Mouse (Mus musculus) brain, embryonic 14.5 days (tissue): ENCODE results near the gene Paqr7. TPM values are rescaled to one million over a fixed set of nuclear protein-coding genes. Genes with fewer than 3 reads are reported as not detected.

Experiments
- DNase-seq: peaks from one replicate; pipeline ENCODE4 v3.0.0-alpha.2; 2011; ENCODE audit warnings: low read depth
- CTCF ChIP-seq: fragments of 200-500 bp; IDR thresholded peaks from 2 replicates; pipeline ENCODE4 v1.5.1; 2012; ENCODE audit warnings: inconsistent platforms, mild to moderate bottlenecking, moderate library complexity, borderline replicate concordance; ENCODE audit not compliant: insufficient read depth, insufficient read length; ENCODE audit errors: extremely low read depth
- POLR2A ChIP-seq: fragments of 200-500 bp; IDR thresholded peaks from 2 replicates; pipeline ENCODE4 v1.6.1; 2012; ENCODE audit warnings: mild to moderate bottlenecking, inconsistent platforms, borderline replicate concordance; ENCODE audit not compliant: poor library complexity, insufficient read depth, insufficient read length, severe bottlenecking; ENCODE audit errors: extremely low read depth
- polyA plus RNA-seq: library from polyadenylated mRNA; depleted of rRNA; stranded (reverse); fragments of >200 nt; gene quantifications from 2 replicates; pipeline ENCODE4 v1.2.3, GENCODE M21; 2012; rRNA removed

Paqr7 gene
- 19.6 and 21.3 TPM in 2 replicates for polyA plus RNA-seq

DNA sequence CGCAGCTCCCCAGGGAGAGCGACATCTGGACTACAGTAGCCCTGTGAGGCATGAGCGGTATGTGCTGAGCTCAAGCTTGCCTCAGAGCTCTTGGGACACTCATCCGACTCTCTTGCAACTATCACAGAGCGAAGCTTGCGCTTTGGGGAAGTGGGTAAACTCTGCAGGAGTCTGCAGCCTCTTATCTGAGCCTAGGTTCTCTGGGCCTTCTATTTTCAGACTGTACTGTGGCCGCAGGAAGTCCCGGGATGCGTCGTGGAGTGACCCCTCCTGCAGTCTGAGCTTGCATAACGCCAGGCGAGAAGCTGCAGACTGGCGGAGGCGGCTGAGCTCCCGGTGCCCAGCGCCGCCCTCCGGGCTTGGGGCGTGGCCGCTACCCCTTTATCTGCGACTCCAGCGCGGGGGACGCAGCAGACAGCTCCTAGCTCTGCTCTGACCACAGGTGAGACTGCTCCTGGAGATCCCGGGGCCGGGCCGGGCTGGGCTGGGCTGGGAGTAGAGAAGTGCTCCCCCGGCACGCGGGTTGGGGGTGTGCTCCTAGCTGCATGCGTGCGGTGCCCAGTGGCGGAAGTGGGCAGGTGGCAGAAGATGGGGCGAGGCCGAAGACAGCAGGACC, at the start of gene Paqr7:
Paqr7 (plus strand) TSS at position 103 of the 616 bp plus-strand sequence.
- DNase-seq: peak; percentile 67

DNA sequence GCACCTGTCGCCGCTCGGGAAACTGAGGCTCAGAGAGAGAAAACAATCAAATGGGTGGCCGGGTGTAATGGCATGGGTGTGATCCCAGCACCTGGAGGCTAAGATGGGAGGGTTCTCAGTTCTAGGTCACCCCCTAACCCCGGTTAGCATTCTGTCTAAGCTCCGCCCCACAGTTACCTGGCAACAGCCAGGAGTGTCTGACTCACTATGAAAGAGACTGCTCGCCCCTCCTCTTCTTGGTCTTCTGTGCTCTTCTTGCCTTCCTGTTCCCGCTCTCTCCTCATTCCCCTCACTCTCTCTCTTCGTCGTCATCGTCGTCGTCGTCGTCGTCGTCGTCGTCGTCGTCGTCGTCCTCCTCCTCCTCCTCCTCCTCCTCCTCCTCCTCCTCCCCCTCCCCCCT, 48.5 kb upstream of the Paqr7 start:
- no peak for TF ChIP-seq CTCF
- TF ChIP-seq POLR2A: no peak

More for the DNA sequence above, at the start of gene Paqr7:
- TF ChIP-seq CTCF (no peak), POLR2A (no peak)

DNA sequence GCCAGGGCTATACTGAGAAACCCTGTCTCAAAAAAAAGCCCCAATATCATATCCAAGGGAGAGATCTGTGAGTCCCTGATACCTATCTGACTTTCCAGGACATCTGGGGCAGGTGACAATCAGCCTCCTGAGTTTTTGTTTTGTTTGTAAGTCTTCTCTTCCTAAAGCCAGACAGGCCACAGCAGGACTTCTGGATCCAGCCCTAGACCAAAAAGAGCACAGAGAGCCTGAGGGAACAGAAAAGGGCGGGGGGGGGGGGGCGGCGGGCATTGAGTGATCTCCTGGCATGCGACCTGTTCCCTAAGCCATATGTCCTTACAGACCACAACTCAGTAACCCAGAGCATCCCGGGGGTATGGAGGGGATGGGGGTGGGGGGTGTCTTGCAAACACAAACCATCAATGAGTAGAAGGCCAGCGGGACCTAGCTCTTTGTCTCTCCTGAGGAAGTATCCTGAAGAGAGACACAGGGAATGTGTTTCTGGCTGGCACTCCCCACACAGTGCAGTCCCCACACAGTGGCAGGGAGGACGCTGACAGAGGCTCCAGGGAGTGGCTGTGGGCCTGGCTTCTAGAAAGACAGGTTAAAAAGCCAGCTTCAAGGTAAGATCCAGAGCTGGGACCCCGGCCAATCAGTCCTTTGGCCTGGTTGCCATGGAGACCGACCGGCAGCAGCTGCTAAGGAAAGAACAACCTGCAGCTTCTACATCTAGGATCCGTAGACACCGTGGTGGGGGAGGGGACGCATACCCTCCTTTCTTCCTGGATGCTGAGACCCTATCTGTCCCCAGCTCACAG, 46.7 kb upstream of the Paqr7 start:
- peak; percentile 92 for DNase-seq
- TF ChIP-seq CTCF (no peak), POLR2A (no peak)

More for the DNA sequence above, 48.5 kb upstream of the Paqr7 start:
- no peak for DNase-seq

DNA sequence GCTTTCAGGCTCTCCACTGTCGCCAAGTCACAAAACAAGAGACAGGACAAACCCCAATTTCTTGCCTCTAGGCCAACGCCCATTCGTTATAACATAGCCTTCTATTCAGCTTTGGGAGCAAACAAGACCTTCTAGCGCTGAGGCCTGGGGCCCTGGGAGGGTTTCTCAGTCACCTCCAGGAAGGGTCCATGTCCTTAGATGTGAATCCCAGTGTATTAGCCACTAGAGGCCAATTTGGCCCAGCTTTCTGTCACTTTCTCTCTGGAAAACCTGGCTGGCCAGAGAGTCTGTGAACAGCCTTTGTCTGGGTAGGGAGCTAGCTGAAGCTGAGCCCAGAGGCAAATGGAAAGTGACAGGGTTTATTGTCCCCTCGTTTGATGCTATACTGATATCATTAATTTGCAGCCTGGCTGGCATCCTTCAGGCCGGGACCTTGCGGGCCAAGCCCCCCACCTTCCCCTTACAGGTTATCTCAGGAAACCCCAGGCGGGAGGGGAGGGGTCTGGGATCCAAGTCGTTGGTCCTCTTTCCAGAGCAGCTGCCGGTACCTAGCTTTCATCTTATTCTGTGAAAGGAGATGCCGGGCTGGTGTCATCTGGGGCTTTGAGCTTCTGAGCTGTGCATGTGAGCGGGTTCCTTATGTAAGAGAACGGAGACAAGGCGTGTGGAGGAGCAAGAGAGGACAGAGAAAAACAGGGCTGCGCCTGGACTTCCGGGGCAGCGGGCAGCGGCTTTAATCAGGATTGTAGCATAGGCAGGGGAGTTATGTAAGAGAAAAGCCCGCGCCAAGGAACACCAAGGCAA, 45.9 kb upstream of the Paqr7 start:
- TF ChIP-seq CTCF (no peak), POLR2A (peak; percentile 5; the same call in 1 of the 2 replicates)
- DNase-seq: peak; percentile 81

DNA sequence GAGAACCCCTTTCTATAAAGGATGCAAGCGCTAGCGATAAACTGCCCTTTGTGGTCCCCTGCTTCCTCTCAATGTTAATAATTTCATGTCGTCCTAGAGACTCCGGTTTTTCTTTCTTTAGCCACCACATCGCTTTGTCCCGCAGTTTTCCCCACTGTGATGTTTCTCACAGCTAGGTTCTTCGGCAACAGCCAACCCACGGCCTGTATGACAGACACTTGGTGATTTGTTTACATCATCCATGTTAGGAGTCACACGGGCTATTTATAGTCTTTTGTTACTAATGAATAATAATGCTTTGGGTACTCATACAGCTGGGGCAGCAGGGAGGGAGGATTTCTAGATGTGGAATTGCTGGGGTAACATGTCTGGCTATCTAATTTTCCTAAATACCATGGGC, 45.0 kb upstream of the Paqr7 start:
- no peak for TF ChIP-seq POLR2A
- TF ChIP-seq CTCF: no peak
- DNase-seq: no peak

DNA sequence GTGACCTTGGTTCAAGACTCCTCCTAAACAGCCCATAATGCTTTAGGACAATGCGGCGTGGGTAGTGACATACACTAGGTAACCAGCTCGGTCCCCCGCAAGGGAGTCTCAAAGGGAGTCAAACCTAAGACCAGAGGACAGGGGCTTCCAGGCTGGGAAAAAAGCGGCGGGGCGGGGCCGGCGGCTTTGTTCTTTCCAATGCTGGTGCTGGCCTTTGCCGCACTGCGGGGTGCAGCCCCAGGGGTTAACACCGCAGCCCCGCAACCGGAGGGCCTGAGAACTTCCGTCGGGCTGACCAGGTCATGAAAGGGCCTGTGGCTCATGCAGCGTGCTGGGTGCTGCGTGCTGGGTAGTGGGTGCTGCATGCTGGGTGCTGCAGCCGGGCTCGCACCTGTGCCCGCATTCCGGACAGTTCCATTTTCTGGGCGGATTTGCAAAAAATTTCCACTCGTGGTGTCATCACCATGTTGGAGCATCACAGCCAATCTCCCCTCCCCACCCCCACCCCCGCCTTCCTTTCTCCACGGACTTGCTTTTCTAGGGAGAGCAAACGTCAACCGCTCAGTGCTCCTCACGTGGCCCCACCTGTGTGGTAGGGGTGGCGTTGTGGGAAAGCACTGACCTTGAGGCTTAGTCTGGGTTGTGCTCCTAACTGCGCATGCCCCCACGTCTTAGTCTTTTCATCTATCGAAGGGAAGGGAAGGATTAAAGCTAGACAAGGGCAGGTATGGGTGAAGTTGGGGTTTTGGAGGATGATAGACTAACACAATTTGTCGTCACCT, 42.7 kb upstream of the Paqr7 start:
- TF ChIP-seq CTCF (no peak), POLR2A (no peak)
- no peak for DNase-seq

DNA sequence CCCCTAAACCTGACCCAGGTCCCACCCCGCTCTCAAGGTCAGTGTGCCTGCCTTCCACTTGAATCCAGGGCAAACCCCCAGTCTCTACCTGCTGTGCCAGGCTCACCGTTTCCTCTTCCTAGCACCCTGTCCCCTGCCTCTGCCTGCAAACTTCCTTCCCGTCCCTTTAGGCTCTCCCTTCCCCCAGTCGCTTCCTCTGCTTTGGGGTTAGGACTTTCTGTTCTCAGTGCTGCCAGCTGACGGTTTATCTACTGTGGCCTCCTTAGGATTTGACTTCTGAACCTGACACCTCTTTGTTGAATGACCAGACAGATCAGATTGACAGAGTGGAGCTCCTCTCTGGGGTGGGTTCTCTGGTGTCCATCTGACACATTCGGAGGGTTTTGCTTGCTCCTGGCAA, 41.2 kb upstream of the Paqr7 start:
- DNase-seq: no peak
- TF ChIP-seq CTCF (no peak), POLR2A (no peak)

DNA sequence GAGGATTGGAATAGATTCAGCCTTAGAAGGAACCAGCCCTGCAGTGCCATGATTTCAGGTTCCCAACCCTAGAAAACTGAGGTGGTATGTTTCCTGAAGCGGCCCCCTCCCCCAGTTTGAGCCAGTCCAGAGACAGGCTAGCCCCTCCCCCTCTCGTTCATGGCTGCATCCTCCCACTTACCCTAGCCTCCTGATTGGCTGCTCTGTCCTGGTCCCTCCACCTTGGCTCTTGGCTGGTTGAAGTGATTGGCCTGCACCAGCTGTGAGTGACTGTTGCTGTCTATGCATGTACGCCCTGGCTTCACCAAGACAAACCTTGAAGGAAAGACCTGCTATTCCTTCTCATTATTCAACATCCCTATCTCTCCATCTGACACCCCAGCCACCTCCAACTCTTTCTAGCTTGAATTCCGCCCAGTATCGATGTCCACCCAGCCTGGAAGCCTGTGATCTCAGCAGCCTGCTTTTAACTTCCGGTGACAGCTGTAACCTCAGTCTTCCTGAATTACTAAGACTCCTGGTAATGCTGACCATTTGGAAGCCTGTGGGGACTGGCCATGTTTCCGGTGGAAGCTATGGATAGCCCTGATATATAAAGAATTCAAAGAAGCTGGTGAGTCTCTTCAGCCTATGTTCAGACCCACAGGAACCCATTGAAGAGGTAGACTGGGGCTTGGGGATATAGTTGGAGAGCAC, 39.2 kb upstream of the Paqr7 start:
- DNase-seq: no peak
- TF ChIP-seq CTCF (no peak), POLR2A (no peak)

DNA sequence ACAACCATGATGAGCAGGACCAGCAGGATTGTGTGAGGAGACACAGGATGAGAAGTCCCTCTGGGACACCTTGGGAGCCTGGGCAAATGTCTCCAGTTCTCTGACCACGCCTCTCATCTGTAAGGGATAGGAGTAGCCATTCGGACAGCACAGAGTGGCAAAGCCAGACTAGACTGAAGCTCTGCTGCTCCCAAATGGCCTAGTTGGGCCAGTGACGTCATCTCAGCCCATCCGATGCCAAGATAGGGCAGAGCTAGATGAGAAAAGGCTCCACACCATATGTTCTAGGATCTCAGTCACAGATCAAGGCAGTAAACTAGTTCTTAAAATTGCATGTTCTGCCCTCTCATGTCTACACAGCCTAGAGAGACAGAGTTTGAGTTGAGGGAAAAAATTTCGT, 37.6 kb upstream of the Paqr7 start:
- DNase-seq: no peak
- TF ChIP-seq CTCF (no peak), POLR2A (no peak)

DNA sequence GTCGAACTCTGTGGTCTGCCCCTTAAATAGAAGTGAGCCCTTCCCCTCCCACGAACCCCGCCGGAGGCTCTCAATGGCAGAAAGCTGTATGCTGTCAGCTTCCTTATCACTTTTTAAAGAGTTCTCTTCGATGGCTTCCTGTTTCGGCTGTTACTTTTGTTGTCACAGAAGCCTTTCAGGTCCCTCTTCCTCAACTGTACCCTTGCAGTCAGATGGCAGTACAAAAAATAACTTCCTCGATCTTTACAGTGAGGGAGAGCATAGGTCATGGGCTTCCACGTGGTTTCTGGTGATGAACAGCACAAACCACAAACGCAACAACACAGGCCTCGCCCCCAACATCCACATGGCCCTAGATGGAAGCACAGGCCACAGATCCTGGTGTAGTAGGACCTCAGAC, 36.2 kb upstream of the Paqr7 start:
- TF ChIP-seq POLR2A (no peak), CTCF (no peak)
- DNase-seq: no peak
